Mouse (Mus musculus) left cerebral cortex, postnatal 10 days (tissue): ENCODE measurements at regions not wholly inside any gene's neighbourhood (a gene's known extent, or its start where the extent isn't known, plus 50 kb on each side); places are given as distances from the start of the nearest gene placed in this dataset.

Experiments
- DNase-seq, 2 experiments: peaks; one replicate each; pipeline ENCODE4 v3.0.0; 2021 to 2022; ENCODE audit warnings: low spot score in 2 of 2, mixed read lengths in 1 of 2; ENCODE audit errors: extremely low spot score in 1 of 2
- intact Hi-C: fragments of 180-260 bp; cut with DNase I; formaldehyde crosslinking; loops from one replicate; pipeline ENCODE4 v1.15.1; 2025

DNA sequence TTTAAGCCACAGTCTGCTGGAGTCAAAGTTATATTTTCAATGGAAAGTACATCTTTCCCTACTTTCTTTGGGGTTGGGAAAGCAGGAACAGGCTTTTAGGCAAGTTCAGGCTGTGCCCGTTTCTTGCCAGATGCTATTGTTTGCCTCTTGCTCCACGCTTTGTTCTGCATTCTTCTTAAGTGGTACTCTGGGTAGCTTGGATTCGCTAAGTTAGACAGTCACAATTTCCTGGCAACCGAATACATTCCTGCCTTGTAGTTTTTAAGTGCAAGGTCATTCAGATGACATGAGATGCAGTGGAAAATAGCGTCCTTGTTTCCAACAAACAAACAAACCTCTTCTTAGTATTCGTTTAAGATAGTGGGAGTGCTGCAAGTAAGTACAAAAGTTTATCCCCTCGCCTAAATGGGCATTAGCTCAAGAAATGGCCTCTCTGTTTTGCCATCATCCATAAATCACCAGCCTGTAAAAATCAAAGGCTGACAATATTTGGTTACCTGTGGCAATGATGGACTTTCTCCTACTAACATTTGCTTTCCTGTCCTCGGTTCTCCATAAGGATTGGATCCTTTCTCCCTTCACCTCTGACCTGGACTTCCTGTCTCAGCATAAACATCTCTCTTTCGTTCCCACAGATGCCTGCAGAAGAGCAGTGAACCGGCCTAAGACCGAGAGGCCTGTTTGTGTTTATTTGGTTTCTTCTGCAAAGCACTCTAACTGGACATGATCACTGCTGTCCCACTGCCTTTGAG, 485.3 kb downstream of the Slc4a3 start:
- intact Hi-C loops: no loop called here
- no peak for DNase-seq

- intact Hi-C loops: no loop called here
- no peak for DNase-seq
Measured at GRCm38 (mm10) chr1:76031923-76032285, 485.8 kb downstream of the Slc4a3 start.

GRCm38 (mm10) chr1:76032626-76033025, 486.6 kb downstream of the Slc4a3 start:
- DNase-seq: no peak
- intact Hi-C loops: no loop called here

DNA sequence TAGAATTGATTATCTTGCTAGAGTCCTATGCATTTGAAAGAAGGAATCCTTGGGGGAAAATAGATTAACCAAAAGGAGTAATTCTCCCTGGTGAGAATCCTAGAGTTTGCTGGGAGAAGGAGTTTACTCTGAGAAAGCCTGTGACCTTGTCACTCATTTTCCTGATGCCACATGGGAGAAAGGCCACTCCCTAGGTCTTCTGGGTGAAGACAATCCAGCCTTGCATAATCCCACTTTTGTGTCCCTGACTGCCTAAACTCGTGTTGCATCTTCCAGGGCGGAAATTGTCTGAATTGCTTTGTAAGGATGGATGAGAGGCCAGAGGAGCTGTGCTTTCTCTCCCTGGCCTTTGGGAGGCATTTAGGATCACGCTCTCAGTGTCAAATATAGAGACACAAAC, 490.2 kb downstream of the Slc4a3 start:
- DNase-seq: no peak
- intact Hi-C loops: no loop called here

GRCm38 (mm10) chr1:76039029-76039655, 493.1 kb downstream of the Slc4a3 start:
- intact Hi-C loops: no loop called here
- DNase-seq: peak; percentile 51 to 73

- intact Hi-C loops: no loop called here
- no peak for DNase-seq
Measured at GRCm38 (mm10) chr1:76039661-76040060, 493.6 kb downstream of the Slc4a3 start.

DNA sequence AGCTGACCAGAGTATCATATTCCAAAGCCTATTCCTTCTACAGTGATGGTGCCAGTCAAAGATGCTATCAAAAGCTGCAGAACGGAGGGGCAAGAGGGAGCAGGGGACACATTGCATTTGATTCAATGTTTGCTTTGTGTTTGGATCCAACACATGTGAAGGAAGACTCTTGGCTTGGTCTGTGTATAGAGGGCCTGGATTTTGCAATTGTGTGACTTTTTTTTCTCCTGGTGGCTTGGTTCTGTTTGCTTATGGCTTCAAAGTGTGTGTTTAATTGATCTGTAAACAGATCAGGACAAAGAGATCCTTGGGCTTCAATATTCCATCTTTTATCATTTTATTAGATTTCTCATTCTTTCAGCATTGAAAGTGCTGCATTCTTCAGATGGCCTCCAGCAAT, 504.2 kb downstream of the Slc4a3 start:
- DNase-seq: no peak
- intact Hi-C loops: no loop called here

- DNase-seq: no peak
- intact Hi-C loops: no loop called here
Measured at GRCm38 (mm10) chr1:76053378-76054171, 507.5 kb downstream of the Slc4a3 start.

GRCm38 (mm10) chr1:76065783-76066182, 519.7 kb downstream of the Slc4a3 start:
- intact Hi-C loops: no loop called here
- DNase-seq: no peak

GRCm38 (mm10) chr1:76070831-76071321, 524.8 kb downstream of the Slc4a3 start:
- intact Hi-C loops: no loop called here

DNA sequence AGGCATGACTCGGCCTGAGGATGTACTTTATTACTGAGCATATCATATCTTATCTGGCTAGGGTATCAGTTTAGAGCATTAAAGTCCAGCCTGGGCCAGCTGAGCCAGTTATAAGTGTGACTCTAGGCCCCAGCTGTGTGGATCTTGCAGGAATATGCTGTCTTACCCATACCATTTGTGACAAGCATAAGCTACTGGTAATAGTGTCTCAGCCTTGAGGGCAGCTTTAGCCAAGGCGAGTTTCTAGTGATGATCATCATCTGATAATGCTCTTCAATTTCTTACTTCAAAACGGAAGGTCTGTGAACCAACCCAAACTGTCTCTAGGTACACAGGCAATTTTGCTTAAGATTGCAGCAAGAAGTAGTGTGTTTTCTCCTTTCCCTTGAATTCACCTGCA, 529.1 kb downstream of the Slc4a3 start:
- intact Hi-C loops: no loop called here
- no peak for DNase-seq

More at GRCm38 (mm10) chr1:76070831-76071321, 524.8 kb downstream of the Slc4a3 start:
- peak; percentile 69 to 74 for DNase-seq

GRCm38 (mm10) chr1:76075685-76076455, 529.8 kb downstream of the Slc4a3 start:
- intact Hi-C loops: no loop called here
- DNase-seq: no peak

GRCm38 (mm10) chr1:76080241-76080640, 534.2 kb downstream of the Slc4a3 start:
- DNase-seq: no peak

DNA sequence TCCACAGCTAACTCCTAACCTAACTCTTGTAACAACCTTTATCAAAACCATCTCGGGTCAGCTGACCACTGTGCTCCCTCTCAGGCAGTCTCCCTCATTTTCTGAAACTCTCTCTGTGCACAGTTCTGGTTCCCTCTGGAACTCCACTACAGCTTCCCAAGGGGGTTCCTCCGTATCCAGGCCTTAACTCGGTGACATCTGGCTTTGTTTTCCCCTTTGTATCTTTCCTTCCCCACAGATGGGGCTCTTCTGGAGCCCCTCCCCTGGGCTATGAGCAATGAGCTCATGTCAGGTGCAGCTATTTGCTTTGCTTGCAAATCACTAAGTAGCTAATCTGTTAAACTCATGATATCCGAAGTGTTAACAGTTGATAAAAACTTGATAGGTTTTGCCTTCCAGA, 535.6 kb downstream of the Slc4a3 start:
- DNase-seq: no peak
- intact Hi-C loops: no loop called here

More at GRCm38 (mm10) chr1:76080241-76080640, 534.2 kb downstream of the Slc4a3 start:
- intact Hi-C loops: no loop called here

GRCm38 (mm10) chr1:76083273-76084036, 537.4 kb downstream of the Slc4a3 start:
- no peak for DNase-seq
- intact Hi-C loops: no loop called here

DNA sequence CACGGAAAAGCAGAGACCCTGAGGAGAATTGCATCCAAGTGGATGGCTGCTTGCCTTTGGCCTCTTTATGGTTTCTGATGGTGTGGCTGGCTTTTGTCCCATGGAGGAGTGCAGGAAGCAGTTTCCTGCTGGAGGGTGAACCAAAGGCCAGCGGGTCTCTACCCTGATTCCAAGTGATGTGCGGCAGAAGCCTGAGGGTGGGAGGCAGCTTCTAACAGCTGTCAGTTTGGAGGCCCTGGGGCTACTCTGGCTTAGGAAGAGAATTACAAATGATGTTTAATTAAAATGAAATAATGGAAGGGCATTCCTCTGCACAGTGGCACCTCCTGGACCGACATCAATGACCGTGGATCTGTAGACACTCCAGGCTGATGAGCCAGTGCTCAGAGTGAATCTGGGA, 545.0 kb downstream of the Slc4a3 start:
- no peak for DNase-seq

DNA sequence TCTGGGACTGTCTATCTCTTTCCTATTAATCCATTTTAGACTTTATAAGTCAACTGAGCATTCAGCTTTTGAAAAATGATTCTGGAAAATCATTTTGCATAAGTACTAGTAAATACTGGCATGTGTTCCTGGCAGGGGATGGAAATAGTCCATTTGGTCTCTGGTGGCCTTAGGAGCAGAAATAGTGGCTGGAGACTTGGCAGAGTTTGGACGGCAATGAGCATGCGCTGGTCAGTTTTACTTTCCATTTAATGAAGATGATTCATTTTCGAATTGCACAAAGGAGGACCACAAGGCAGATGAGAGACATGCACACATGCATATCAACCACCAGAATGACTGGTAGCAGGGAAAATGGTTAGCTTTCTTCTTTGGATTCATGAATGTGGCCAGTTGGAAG, 567.2 kb downstream of the Slc4a3 start:
- intact Hi-C loops: no loop called here

More for the DNA sequence above, 545.0 kb downstream of the Slc4a3 start:
- intact Hi-C loops: no loop called here

DNA sequence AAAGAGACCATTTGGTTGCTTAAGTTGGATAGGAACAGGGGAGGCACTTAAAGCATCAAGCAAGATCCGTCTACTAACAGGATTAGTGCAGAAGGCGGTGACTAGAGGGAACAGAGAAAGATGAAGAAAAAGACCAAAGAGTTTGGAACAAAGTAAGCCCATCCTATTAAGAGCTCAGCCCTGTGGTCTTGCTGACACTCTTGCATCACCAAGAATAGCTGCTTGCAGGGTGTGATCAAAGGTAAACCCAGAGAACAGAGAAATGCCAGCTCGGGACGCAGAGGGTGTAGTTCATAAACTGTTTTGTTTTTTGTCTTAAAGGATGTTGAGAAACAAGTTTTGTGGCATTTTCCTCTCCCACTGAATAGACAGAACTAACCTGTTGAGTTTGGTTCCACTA, 574.8 kb downstream of the Slc4a3 start:
- intact Hi-C loops: no loop called here

More for the DNA sequence above, 567.2 kb downstream of the Slc4a3 start:
- no peak for DNase-seq

More for the DNA sequence above, 574.8 kb downstream of the Slc4a3 start:
- no peak for DNase-seq
